Mouse (Mus musculus) limb, embryonic 13.5 days (tissue): ENCODE results near the gene Agfg1. TPM values are rescaled to one million over a fixed set of nuclear protein-coding genes. Genes with fewer than 3 reads are reported as not detected.
A peak's percentile ranks its signal among the peaks of the same experiment; 100 is the strongest.
"Not testable (repeated sequence)": the region's sequence is repeated elsewhere in the genome, so short reads cannot be mapped to it uniquely, and the experiment has no call there.

Experiments
- ATAC-seq: fragments of 200-750 bp; cut with Nextera tagmentation; 2 replicates; pipeline ENCODE4 v1.8.0; 2017; ENCODE audit warnings: low read depth, moderate number of reproducible peaks, moderate TSS enrichment; ENCODE audit not compliant: low FRiP score
- H3K27ac ChIP-seq: fragments of 300-500 bp; sonication (generic); 2 replicates; pipeline ENCODE4 v1.5.1; 2015; ENCODE audit warnings: inconsistent platforms, mild to moderate bottlenecking, moderate library complexity
- H3K27me3 ChIP-seq: fragments of 300-500 bp; sonication (generic); 2 replicates; pipeline ENCODE4 v1.6.1; 2015; ENCODE audit warnings: mild to moderate bottlenecking, inconsistent platforms
- H3K36me3 ChIP-seq: fragments of 300-500 bp; sonication (generic); 2 replicates; pipeline ENCODE4 v1.6.1; 2015; ENCODE audit warnings: inconsistent platforms, mild to moderate bottlenecking, moderate library complexity
- H3K4me1 ChIP-seq: fragments of 300-500 bp; sonication (generic); 2 replicates; pipeline ENCODE4 v1.6.1; 2015; ENCODE audit warnings: inconsistent platforms
- H3K4me2 ChIP-seq: fragments of 300-500 bp; sonication (generic); replicated peaks from 2 replicates; pipeline ENCODE4 v1.6.1; 2015; ENCODE audit warnings: inconsistent platforms, mild to moderate bottlenecking, moderate library complexity
- H3K4me3 ChIP-seq: fragments of 300-500 bp; sonication (generic); 2 replicates; pipeline ENCODE4 v1.5.1; 2015; ENCODE audit warnings: moderate library complexity, mild to moderate bottlenecking, inconsistent platforms
- H3K9ac ChIP-seq: fragments of 300-500 bp; sonication (generic); 2 replicates; pipeline ENCODE4 v1.6.1; 2015; ENCODE audit warnings: mild to moderate bottlenecking, inconsistent platforms
- H3K9me3 ChIP-seq: fragments of 300-500 bp; sonication (generic); 2 replicates; pipeline ENCODE4 v1.6.1; 2016; ENCODE audit warnings: inconsistent platforms
- WGBS: fragments of 180-500 bp; shearing (Covaris S2); methylation state at CpG from one replicate; pipeline ENCODE4 v1.1.7; 2015; 5-methylcytosine and 5-hydroxymethylcytosine counted together
- polyA plus RNA-seq: library from polyadenylated mRNA; unstranded; fragments of >200 nt; fragmentation: Nextera tagmentation; extraction: Ambion mirVana; gene quantifications from 2 replicates; pipeline ENCODE4 v1.2.1, GENCODE M21; 2015

Gene Agfg1
- polyA plus RNA-seq, 1 experiment from 2014 or later = 27.4 TPM

DNA sequence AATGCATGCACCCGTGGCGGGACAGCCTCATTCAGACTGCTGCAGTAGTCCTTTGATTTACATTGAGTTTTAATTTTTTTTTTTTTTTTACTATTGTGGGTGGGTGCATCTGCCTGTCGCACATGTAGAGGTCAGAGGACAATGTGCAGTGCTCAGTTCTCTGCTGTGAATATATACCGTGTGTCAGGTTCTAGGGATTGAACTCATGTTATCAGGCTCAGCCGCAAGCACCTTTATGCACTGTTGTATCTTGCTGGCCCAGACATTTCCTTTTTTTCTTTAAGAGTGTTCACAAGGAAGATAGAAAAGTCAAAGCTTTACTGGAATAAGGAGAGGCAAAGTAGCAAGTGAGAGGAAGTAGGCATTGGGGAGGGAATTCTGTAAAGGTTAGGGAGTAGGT is 16.4 kb downstream of the Agfg1 start:
- peaks cover 6% of the 10 kb centered on the region; the same call in 1 of the 2 replicates for H3K36me3 ChIP-seq
- 90% methylated on average over 5 of the region's 5 CpGs for WGBS
- no peak for ATAC-seq
- peaks cover 12% of the 10 kb centered on the region for H3K4me1 ChIP-seq
- no peaks in the 10 kb centered on the region for H3K27me3 ChIP-seq
- H3K27ac ChIP-seq = no peak overlapping the region
- no peak overlapping the region for H3K4me2 ChIP-seq
- H3K9me3 ChIP-seq = no peaks in the 10 kb centered on the region
- no peak overlapping the region for H3K9ac ChIP-seq
- H3K4me3 ChIP-seq = no peak overlapping the region

DNA sequence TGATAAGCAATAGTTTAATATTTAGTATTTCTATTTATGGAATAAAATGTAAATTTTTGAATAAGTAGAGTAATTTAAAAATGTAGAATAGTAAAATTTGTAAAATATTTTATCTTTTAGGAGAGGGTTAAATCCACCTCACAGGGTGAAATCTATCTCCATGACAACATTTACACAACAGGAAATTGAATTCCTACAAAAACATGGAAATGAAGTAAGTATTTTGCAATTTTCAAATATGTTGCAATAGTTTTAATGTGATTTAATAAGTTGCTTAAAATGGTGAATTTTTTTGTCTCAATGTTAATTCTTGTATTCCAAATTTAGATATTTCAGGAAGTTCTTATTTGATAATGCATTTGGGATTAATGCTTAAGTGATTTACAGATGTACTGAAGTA is 19.0 kb downstream of the Agfg1 start:
- no peak for ATAC-seq

DNA sequence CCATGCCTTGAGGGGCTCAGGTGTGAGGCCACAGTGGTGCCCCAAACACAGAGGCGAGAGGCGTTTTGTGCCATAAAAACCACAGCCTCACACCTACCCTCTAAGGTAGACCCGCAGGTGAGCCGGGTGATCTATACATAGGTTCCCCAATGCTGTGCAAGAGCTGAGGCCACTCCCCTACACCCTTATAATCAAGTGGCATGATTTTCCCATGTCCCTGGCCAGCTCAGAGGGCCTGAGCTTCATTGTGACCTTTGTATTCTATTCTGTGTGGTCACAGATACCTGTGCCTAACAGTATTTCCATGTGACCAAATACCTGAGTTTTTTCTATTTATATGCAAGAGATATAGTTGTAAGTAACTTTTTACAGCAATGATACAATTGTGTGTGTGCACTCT is 21.1 kb downstream of the Agfg1 start:
- H3K36me3 ChIP-seq = peaks cover 15% of the 10 kb centered on the region
- peak; percentile 32; the same call in 1 of the 2 replicates for ATAC-seq
- H3K4me2 ChIP-seq = no peak overlapping the region
- H3K4me1 ChIP-seq = peaks cover 14% of the 10 kb centered on the region
- H3K27me3 ChIP-seq = no peaks in the 10 kb centered on the region
- H3K9ac ChIP-seq = no peak overlapping the region
- no peak overlapping the region for H3K4me3 ChIP-seq
- no peak overlapping the region for H3K27ac ChIP-seq
- 60% methylated on average over 4 of the region's 4 CpGs for WGBS
- H3K9me3 ChIP-seq = no peaks in the 10 kb centered on the region

More for the DNA sequence above, 19.0 kb downstream of the Agfg1 start:
- peaks cover 15% of the 10 kb centered on the region for H3K36me3 ChIP-seq
- H3K9ac ChIP-seq = no peak overlapping the region
- H3K9me3 ChIP-seq = no peaks in the 10 kb centered on the region
- H3K27ac ChIP-seq = no peak overlapping the region
- peaks cover 14% of the 10 kb centered on the region for H3K4me1 ChIP-seq
- H3K4me2 ChIP-seq = no peak overlapping the region
- no peak overlapping the region for H3K4me3 ChIP-seq
- H3K27me3 ChIP-seq = no peaks in the 10 kb centered on the region

DNA sequence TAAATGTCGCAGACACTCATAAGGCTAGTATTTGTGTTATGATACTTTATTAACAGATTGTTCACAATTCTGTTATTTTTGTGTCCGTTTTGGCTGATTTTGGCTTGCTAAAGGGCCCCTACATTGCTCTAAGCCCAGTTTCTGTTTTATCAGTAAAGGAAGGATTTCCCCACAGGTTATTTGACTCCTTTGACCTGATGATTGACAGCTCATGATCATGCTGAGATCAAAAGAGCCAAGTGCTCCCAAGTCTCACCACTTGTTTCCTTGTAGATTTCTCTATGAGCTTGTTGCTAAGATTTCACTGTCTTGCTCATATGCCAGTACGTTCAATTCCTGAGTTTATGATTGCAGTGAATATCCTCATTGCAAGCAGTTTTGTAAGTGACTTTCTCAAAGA is 30.9 kb downstream of the Agfg1 start:
- no peak overlapping the region for H3K9ac ChIP-seq
- no peak overlapping the region for H3K4me2 ChIP-seq
- WGBS = 83% methylated on average over 3 of the region's 3 CpGs
- no peaks in the 10 kb centered on the region for H3K27me3 ChIP-seq
- ATAC-seq = no peak
- no peak overlapping the region for H3K4me3 ChIP-seq
- no peak overlapping the region for H3K27ac ChIP-seq
- H3K36me3 ChIP-seq = peaks cover 25% of the 10 kb centered on the region
- H3K4me1 ChIP-seq = no peaks in the 10 kb centered on the region
- H3K9me3 ChIP-seq = no peaks in the 10 kb centered on the region

DNA sequence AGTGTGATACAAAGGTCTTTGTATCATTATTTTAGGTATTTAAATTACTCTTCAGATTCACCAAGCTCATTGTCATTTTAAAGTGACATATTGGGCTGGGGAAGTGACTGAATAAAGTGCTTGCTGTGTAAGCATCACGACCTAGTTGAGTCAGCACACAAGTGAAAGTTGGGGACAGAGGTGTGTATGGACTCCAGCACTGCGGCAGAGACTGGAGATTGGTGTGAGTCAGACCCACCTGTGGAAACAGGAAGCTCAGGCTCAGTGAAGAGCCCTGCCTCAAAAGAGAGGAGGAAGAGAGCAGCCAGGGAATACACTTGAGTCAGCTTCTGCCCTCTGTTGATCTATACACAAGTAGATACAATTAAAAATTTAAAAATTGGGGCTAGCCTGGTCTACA is 39.9 kb downstream of the Agfg1 start:
- Histone ChIP-seq H3K4me2 (no peak overlapping the region), H3K27ac (no peak overlapping the region), H3K36me3 (peaks cover 42% of the 10 kb centered on the region), H3K9me3 (no peaks in the 10 kb centered on the region), H3K9ac (no peak overlapping the region), H3K4me1 (no peaks in the 10 kb centered on the region), H3K27me3 (no peaks in the 10 kb centered on the region), H3K4me3 (no peak overlapping the region)
- 78% methylated on average over 2 of the region's 2 CpGs for WGBS
- no peak for ATAC-seq

DNA sequence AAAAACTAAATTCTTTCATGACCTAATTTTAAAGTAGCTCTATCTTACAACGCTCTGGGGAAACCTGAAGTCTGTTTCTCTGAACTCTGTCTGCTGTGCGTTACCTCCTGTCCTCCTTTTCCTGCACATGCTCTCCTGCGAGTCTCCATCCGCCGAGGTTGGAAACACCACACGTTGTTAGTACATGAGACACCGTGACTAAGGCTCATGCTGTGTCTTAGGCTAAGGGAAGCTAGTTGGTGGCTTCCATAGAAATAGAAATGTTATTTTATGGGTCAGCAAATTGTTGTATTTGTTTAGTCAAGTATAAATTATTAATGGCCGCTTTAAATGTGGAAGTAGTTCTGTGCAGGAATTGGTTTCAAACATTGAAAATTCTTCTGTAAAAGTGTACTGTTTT is 40.9 kb downstream of the Agfg1 start:
- Histone ChIP-seq H3K9ac (no peak overlapping the region), H3K36me3 (peaks cover 46% of the 10 kb centered on the region), H3K4me2 (no peak overlapping the region), H3K27ac (no peak overlapping the region), H3K27me3 (no peaks in the 10 kb centered on the region), H3K4me1 (no peaks in the 10 kb centered on the region), H3K9me3 (no peaks in the 10 kb centered on the region), H3K4me3 (no peak overlapping the region)
- WGBS = 86% methylated on average over 8 of the region's 8 CpGs
- ATAC-seq = no peak

DNA sequence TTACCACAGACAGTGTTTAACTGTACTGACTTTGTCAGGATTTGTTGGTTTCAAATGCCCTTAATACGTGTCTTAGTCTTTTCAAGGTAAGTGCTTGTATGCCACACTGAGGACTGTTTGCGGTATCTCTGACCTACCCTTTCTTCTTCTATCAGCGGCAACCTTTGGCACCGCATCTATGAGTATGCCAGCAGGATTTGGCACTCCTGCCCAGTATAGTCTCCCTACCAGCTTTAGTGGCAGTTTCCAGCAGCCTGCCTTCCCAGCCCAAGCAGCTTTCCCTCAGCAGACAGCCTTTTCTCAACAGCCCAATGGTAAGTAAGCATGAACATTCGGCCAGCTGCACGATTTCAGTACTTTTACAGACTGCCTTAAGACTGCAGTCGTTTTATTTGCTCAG is 54.0 kb downstream of the Agfg1 start:
- Histone ChIP-seq H3K9me3 (no peaks in the 10 kb centered on the region), H3K27ac (no peak overlapping the region), H3K4me2 (no peak overlapping the region), H3K4me3 (no peak overlapping the region), H3K9ac (no peak overlapping the region), H3K36me3 (peaks cover 42% of the 10 kb centered on the region), H3K4me1 (no peaks in the 10 kb centered on the region), H3K27me3 (no peaks in the 10 kb centered on the region)
- no peak for ATAC-seq
- 97% methylated on average over 7 of the region's 7 CpGs for WGBS

DNA sequence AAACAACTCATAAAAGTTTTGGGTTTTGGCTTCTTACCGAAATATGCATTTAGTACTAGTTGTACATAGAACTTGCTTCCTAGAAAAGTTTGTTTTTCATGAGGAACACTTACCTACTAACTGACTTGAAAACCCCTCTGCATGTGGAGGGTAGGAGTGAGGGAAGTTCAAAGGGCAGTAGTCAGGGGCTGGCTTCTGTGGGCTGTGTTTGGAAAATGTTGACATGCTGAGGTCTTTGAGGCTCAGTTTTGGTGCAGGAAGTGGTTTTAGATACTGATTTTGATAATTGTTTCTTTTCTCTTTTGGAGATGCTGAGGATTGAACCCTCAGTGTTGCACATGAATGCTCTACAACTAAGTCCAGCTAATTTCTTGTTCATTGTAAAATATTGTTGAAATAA is 61.3 kb downstream of the Agfg1 start:
- H3K9ac ChIP-seq = no peak overlapping the region
- H3K4me2 ChIP-seq = no peak overlapping the region
- H3K27ac ChIP-seq = no peak overlapping the region
- no peak for ATAC-seq
- 90% methylated on average over 1 of the region's 1 CpGs for WGBS
- peaks cover 29% of the 10 kb centered on the region for H3K36me3 ChIP-seq
- no peaks in the 10 kb centered on the region for H3K9me3 ChIP-seq
- no peak overlapping the region for H3K4me3 ChIP-seq
- no peaks in the 10 kb centered on the region for H3K27me3 ChIP-seq
- no peaks in the 10 kb centered on the region for H3K4me1 ChIP-seq

DNA sequence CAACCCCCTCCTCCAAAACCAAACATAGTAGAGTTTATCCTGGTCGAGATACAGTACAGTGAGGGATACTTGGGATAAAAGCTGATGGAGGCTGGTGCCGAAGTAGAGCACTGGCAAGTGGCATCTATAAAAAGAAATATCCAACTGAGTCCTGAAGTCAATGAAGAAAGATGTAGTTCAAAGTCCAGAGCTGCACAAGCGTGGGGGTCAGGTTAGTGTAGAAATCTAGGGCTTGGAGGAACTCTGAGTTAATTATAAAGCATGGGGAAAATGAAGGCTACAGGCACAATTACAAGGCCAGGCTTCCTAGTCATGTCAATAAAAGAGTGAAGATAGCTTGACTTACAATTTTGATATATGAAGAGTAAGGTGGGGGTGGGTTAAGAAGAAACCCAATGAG is 61.9 kb downstream of the Agfg1 start:
- no peak for ATAC-seq
- no peaks in the 10 kb centered on the region for H3K4me1 ChIP-seq
- WGBS = 92% methylated on average over 3 of the region's 3 CpGs
- no peak overlapping the region for H3K9ac ChIP-seq
- H3K27ac ChIP-seq = no peak overlapping the region
- H3K36me3 ChIP-seq = peaks cover 29% of the 10 kb centered on the region
- H3K9me3 ChIP-seq = no peaks in the 10 kb centered on the region
- no peak overlapping the region for H3K4me3 ChIP-seq
- no peak overlapping the region for H3K4me2 ChIP-seq
- H3K27me3 ChIP-seq = no peaks in the 10 kb centered on the region

DNA sequence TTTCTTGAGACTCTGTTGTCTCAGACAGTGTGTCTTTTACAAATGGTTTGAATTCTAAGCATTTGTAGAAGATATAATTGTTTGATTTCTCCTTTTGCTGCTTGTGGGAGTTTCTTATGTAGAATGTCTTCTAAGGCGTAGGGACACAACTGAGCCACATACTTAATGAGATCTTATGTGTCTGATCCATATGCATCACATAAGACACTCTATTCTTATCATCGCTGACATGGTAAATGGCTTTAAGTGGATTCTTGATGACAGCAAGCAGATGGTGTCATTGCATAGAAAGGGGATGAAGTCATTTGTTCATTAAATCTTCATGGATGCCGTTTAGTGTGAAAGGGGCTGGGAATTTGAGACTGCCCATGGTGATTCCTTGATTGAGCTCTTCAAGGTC is 66.6 kb downstream of the Agfg1 start:
- Histone ChIP-seq H3K27ac (no peak overlapping the region), H3K36me3 (peaks cover 14% of the 10 kb centered on the region), H3K27me3 (no peaks in the 10 kb centered on the region), H3K4me1 (no peaks in the 10 kb centered on the region), H3K4me2 (no peak overlapping the region), H3K9me3 (no peaks in the 10 kb centered on the region), H3K4me3 (no peak overlapping the region), H3K9ac (no peak overlapping the region)
- no peak for ATAC-seq
- WGBS = 86% methylated on average over 3 of the region's 3 CpGs

DNA sequence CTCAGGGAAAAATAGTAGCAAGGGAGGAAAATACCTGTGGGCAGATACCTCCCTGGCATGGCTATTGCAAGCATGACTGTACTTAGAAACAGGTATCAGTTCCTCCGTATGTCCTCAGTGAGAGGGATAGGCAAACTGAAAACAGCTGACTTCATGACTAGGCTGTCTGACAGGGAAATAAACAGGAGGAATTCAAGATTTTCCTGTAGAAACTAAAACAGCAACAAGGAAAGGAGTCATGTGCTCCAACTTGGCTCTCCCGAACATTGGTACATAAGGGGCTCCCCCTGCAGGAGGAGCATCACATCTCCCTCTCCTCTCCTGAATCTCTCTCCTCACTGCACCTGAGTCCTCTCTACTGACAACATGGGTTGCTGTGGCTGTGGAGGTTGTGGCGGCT is 73.7 kb downstream of the Agfg1 start, which contains the start of gene A030005L19Rik:
A030005L19Rik (plus strand) TSS at position 301 of the 400 bp plus-strand sequence.
- Histone ChIP-seq H3K36me3 (no peaks in the 10 kb centered on the region), H3K4me3 (no peak within 1 kb of the TSS), H3K9ac (no peak within 1 kb of the TSS), H3K4me1 (no peaks in the 10 kb centered on the region), H3K27ac (no peak within 1 kb of the TSS), H3K27me3 (no peaks in the 10 kb centered on the region), H3K9me3 (no peaks in the 10 kb centered on the region; the same call in 1 of the 2 replicates), H3K4me2 (no peak within 1 kb of the TSS)
- 91% methylated on average over 3 of the region's 3 CpGs for WGBS
- ATAC-seq = no peak

DNA sequence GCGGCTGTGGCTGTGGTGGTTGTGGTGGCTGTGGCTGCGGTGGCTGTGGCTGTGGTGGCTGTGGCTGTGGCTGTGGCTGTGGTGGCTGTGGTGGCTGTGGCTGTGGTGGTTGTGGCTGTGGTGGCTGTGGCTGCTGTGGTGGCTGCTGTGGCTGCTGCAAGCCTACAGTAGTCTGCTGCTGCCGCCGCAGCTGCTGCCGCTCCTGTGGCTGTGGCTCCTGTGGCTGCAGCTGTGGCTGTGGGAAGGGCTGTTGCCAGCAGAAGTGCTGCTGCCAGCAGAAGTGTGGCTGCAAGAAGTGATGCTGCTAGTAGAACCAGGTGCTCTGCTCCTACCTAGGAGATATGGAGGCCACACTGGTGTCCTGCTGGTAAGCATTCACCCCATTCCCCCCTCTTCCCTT is 74.2 kb downstream of the Agfg1 start:
- H3K9me3 ChIP-seq, H3K4me2 ChIP-seq, H3K4me1 ChIP-seq, H3K4me3 ChIP-seq, H3K36me3 ChIP-seq, H3K9ac ChIP-seq, H3K27ac ChIP-seq, ATAC-seq, H3K27me3 ChIP-seq: not testable (repeated sequence)
- 89% methylated on average over 5 of the region's 5 CpGs for WGBS

DNA sequence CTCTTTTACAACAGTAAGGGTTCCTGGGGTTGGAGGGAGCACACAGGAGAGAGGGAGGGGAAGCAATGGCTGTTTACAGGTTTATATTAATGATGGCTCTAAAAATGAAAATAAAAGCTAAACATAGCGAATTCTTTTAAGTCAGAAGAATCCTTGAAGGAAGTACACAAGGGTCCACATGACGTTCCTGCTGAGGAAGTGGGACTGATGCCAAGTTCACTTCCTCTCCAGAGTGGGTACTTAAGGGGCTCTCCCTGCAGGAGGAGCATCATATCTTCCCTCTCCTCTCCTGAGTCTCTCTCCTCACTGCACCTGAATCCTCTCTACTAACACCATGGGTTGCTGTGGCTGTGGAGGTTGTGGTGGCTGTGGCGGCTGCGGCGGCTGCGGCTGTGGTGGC is 85.4 kb downstream of the Agfg1 start, which contains the start of gene A030014E15Rik:
A030014E15Rik (plus strand) TSS at position 268 of the 400 bp plus-strand sequence.
- WGBS = 55% methylated on average over 2 of the region's 6 CpGs
- Histone ChIP-seq H3K36me3 (no peaks in the 10 kb centered on the region), H3K9ac (no peak within 1 kb of the TSS), H3K4me1 (no peaks in the 10 kb centered on the region), H3K27ac (no peak within 1 kb of the TSS), H3K9me3 (no peaks in the 10 kb centered on the region), H3K27me3 (no peaks in the 10 kb centered on the region), H3K4me2 (no peak within 1 kb of the TSS), H3K4me3 (no peak within 1 kb of the TSS)
- ATAC-seq = no peak
